Mouse (Mus musculus) left cerebral cortex, adult 11 months (tissue): ENCODE data around the gene Ccdc85a.
"Not testable (repeated sequence)": the region's sequence is repeated elsewhere in the genome, so short reads cannot be mapped to it uniquely, and the experiment has no call there.

Source experiments
- DNase-seq: peaks from one replicate; pipeline ENCODE4 v3.0.0; 2022; ENCODE audit warnings: low spot score

Gene Ccdc85a

DNA sequence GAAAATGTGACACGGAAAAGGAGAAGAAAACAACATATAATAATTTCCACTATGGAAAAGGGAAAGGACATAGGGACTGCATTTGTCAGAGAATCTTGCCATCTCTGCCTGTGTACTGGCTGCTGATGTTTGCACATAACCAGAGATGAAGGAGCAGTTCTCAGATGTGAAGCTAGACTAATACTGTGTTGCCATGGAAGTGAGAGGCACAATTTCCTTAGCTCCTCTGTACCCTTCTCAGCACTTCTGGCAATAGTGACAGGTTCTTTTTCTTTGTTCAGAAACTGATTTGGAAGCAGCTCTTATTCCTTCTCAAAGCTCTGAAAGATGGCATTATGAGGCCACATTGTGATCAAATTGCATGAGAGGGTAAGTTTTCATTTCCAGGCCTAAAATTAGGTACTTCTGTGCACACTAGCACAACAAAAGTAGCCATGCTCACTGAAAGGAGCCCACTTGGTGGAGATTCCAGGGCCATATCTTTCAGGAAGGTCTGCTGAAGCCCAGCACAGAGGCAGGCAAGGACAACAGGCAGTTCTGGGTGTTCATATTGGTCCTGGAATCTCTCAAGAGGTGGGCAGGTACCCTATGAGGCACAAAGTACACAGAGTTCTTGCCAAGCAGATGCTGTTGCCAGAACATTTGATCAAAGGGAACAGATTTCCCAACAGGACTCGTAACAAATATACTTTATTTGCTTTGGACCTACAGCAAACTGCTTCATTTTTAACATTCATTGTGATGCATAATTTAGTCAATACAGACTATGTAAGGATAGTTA lies 161.5 kb downstream of the Ccdc85a start:
- peak; percentile 12 for DNase-seq

DNA sequence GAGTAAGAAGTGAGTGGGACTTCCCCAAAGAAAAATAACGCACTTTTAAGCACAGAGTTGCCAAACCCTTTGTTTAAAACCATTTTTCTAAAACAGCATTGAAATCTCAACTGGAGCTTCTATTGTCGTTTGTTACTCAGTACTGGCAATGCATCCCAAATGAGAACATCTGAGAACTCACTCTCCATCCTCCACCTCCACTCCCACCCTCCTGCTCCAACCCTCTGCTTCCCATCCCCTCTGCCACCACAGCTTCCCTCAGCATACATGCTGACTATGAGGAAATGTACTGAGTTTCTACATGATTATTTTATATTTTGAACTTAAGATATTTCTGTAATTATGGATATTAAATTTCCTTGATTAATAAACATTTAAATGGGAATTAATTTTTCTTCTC lies 168.3 kb downstream of the Ccdc85a start:
- no peak for DNase-seq

DNA sequence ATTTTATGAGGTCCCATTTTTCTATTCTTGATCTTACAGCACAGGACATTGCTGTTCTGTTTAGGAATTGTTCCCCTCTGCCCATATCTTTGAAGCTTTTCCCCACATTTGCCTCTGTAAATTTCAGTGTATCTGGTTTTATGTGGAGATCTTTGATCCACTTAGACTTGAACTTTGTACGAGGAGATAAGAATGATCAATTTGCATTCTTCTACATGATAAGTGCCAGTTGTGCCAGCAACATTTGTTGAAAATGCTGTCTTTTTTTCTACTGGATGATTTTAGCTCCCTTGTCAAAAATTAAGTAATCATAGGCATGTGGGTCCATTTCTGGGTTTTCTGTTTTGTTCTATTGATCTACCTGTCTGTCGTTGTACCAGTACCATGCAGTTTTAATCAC lies 174.2 kb downstream of the Ccdc85a start:
- DNase-seq, result not testable (repeated sequence)

DNA sequence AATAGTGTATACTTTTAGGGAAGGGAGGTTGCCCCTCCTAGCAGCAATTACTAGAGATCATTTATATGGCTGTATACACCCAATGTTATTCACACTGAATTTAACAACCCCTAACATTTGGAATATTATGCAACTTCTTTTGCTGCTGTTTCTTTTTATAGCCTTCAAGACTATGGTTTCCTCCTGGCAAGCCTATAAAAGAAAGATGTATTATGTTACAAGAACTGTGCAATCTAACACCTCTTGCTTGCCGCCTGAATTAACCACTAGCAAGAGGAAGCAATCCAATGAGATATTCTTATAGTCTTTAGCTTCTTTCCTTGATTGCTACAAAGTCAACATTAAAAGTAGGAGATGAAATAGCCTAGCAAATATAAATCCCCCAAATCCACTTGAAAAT lies 187.0 kb downstream of the Ccdc85a start:
- no peak for DNase-seq

DNA sequence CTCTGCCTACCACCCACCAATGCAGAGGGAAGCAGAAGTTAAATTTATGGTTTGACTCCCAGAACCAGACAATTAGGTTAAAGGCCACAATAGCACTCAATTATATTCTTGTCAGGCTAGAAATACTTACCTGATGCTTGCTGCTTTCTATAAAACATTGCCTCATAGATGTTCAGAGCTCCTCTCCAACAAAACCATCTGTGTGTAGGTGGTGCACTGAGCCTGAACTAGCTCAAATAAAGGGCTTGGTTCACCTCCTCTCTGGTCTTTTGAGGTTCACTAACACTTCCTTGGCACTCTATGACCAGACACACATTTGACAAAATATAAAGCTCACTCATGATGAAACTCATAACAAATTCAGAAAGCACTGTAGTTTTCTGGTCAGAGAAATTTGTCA lies 208.2 kb downstream of the Ccdc85a start:
- no peak for DNase-seq

DNA sequence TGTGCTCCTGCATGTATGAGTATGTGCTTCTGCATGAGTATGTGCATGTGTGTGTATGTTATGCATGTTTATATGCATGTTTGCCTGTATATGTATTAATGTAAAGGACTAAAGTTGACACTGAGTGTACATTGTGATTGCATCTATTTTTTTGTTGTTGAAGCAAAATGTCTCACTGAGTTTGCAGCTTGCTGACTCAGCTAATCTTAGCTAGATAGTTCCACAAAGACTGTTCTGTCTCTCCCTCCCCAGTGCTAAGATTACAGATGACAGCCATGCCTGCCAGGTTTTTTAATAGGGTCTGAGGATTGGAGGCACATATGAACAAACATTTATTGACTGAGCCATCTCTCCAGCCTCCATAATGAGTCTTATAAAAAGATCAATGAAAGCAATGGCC lies 209.5 kb downstream of the Ccdc85a start:
- DNase-seq, result no peak

DNA sequence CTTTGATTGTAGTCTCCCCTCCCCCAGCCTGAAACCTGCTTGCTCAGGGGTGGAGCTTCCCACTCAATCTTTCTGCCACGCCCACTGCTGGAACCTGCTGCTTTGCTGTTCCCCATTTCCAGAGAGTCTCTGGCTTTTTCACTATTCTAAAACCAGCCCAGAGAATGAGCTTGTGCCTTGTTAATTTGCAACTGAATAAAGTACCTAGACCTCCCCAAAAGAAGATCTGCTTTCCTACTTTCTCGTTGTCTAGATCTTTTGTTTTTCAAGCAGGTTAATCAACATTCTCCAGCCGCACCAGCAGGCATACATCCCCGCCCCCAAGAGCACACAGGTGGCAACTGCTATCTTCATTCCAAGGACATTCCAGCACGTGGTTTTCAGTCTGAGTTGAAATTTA lies 212.7 kb downstream of the Ccdc85a start:
- not testable (repeated sequence) for DNase-seq

DNA sequence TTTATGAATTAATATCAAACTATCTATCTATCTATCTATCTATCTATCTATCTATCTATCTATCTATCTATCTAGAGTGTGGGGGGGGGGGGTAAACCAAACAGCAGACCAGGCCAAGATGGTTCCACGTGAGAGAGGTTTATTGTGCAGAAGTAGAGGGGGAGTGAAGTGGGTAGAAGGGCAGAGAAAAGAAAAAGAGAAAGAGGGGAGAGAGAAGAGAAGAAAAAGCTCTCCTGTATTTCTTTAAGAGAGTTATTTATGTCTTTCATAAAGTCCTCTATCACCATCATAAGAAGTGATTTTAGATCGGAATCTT lies 218.2 kb downstream of the Ccdc85a start:
- no peak for DNase-seq

DNA sequence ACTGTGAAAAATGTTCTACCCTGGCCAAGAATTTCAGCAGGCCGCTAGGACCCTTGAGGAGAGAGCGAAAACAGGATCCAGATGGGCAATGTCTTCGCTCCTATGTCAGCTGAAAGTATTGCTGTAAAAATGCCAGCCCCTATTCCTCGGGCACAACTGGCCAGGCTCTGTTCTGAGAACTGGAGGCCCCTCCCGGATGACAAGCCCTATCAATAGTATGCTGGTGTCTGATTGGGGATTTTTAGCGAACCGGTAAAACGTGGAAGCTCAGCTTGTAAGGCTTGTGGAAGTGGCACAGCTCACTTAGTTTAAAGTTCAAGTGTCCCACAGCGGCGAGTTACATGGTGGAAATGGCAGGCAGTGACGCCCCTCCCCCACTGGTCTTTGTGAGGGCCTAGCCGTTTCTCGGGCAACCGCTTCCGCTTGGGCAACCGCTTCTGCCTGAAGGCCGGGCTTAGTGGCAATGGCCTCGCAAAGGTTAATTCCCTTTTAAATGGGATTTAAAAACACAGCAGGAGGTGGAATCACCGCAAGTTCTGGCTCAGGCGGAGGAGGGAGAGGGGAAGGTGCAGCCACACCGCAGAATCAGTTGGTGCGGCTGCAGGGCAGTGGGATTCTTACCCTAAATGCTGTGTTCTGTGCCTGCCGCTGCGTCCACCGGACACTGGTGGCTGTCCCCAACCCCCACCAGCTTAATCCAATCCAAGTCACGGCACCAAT lies 218.8 kb downstream of the Ccdc85a start:
- peak; percentile 55 for DNase-seq

DNA sequence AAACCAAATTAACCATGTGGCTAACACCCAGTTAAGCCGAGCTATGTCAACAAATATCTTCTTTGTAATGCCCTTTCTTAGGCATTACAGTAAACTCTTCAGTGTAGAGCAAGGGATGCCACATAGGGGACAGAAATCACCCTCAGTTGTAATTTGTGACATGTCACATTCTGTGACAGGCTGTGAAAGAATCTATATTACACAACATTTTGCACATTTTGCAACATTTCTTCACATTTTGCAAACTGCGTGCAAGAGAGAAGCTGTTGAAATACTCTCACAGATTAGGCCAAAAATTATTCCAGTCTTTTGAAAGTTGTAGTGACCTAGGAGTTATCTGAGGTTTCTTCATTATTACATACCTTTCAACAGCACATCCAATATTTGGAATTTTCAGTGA lies 240.7 kb downstream of the Ccdc85a start:
- no peak for DNase-seq

DNA sequence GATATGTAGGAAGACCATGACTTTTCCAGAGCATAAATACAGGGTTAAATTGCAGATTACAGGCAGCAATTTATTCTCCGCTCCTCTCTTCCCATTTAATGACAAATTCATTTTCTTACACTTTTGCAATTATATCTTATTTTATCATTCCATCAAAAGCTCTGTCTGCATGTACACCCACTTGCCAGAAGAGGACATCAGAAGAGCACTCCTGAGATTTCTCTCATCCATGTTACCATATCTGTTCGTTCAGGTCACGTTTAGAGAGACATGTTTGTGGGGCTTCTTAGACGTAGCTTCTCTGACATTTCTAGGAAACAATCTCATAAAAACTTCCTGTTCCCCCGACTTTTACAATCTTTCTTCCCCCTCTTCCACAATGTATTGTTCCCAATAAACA lies 242.2 kb downstream of the Ccdc85a start:
- no peak for DNase-seq

DNA sequence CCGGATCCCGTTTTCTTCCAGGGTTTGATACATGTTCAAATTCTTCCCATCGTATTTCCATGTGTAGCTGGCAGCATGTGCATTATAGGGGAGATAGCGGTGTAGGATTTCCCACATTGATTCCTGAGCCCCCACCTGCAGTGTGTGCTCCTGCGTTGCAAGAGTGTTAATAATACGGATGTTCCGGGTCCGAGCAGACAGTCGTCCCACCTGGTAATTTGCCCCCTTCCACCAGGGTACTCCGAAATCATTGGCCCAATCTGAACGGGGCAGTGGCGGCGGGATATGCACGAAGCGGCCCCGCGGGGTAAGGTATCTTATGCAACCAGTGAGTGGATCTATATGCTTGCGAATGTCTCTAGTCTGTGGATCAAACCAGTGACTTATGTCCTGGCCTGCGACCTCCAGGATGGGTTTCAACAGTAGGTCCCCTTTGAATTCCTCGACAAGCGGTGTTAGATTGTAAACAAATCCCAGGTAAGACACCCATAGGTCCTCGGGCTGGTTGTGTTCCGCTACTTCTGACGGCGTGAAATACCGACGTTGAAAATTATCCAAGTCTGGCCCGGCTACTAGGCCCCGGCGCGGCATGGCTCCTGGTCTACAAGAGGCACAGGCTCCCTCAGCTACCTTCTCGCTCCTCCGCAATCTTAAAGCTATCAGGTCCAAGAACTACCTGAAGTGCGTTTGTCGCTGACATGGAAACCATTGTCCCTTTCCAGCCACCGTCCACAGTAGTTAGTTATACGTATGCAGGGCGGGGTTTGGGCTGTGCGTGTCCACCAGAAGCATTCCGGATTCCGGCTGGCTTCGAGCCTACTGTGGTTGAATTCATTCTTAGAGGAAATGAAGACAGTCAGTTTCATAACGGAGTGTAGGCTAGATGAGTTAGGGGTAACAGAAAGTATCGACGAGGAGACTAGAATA lies 244.6 kb downstream of the Ccdc85a start, which contains the start of gene Gm6685:
TSS of gene Gm6685 (minus strand) at position 644 of the 927 bp plus-strand sequence.
- DNase-seq, result not testable (repeated sequence)
